Mouse (Mus musculus): ENCODE measurements around the gene Obscn. TPM values are rescaled to one million over a fixed set of nuclear protein-coding genes. Genes with fewer than 3 reads are reported as not detected.

Gene Obscn
- total and polyA plus RNA-seq, 3 experiments = 315 to 894 (median 667) TPM

DNA sequence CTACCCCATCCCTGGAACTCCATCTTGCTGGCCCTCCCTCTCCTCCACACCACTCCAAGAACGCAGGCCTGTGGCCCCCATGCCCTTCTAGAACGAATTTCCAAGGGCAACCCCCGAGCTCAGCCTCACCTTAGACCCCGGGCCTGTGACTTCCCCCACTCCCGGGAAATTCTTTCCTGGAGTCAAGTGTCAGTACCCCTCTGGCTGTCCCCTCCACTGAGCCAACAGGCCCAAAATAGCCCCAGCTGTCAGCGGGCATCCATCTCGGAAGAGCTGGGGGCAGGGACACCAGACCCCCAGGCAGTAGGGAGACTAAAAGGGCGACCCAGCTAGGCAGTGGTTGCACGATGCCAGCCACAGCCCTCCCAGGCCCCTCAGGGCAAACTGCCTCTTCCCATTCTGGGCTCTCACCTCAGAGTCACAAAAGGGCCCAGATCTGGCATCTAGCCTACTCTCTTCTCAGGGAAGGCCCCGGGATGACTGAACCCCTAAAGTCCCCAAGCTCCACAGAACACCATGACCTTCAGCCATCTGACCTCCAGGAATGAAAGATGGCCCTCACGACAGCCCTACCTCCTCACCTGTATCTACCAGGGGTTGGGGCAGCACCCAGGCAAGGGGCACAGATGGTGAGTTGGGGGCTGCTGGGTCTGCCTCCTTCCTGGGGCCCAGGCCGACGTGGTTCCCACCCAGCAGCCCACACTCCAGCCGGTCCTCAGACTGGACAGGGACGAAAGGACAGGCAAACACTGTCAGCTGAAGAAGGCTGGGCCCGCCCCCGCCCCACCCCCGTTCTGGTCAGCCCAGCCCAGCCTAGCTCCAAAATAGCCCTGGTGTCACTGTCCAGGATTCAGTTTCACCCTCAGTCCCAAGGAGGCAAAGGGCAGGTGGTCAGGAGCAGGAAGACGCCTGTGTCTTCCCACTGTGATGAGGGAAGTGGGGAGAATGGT, 2.6 kb upstream of the Obscn start:
- WGBS = 45% methylated on average over 19 of the region's 19 CpGs
- no peaks in the 10 kb centered on the region for H3K36me3 ChIP-seq (ENCODE audit: control insufficient read depth, insufficient read depth, low read length)

DNA sequence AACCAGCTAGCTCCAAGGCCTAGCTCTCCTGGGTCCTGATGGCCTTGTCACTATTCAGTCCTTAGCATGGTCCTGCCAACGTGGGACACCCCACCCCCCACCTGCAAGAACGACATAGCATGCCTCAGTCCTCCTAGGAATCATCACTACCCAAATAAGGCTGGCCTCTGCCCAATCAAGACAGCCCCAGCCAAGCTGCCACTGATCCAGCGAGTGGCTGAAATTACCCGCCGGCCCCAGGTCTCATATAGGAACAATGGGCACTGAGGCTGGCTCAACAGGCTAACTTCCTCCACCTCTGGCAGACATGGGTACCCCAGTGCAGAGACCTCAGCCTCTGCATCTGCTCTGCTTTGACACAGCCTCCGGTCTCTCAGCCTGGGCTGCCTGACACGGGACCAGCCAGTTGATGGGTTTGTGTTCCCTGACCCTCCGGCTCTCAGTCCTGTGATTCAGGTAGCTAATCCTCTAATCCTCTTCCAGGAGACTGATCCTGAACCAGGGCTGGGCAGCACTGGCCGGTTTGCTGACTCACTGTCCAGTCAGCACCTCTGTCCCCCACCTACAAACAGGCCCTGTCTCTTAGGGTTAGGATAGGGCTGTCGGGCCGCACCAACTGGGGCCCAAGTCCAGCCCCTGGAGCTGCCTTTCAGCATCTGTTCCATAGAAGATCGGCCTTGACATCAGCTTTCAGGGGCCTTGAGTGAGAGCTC, 948 bp upstream of the Obscn start:
- Histone ChIP-seq H3K4me1 (ENCODE audit: control insufficient read depth, insufficient read depth, low read length) (peaks cover 2% of the 10 kb centered on the region; the same call in 1 of the 2 replicates), H3K36me3 (ENCODE audit: control insufficient read depth, insufficient read depth, low read length) (0 out of 2 replicates have a peak, but pooled peaks cover 3% of the 10 kb centered on the region), H3K27ac (peak overlapping the region; percentile 97), H3K9ac (ENCODE audit: low read depth, low read length) (peak overlapping the region; percentile 22), H3K79me2 (replicated peaks; ENCODE audit: control insufficient read depth, insufficient read depth, low read length) (no peaks in the 10 kb centered on the region; the same call in none of the 2 replicates), H3K4me3 (peak overlapping the region; percentile 58), H3K27me3 (ENCODE audit: control insufficient read depth, insufficient read depth, low read length) (peaks cover 9% of the 10 kb centered on the region; the same call in 1 of the 2 replicates)
- peak in 1 of 2 experiments; percentile 36 for DNase-seq
- intact Hi-C loops (cut with DNase I) = no loop called here
- TF ChIP-seq CTCF (IDR thresholded peaks at IDR 0.05) = no peak
- WGBS = 54% methylated on average over 12 of the region's 12 CpGs

More for the DNA sequence above, 2.6 kb upstream of the Obscn start:
- DNase-seq = peak; percentile 56 to 60
- Histone ChIP-seq H3K27me3 (ENCODE audit: control insufficient read depth, insufficient read depth, low read length) (peaks cover 9% of the 10 kb centered on the region; the same call in 1 of the 2 replicates), H3K4me1 (ENCODE audit: control insufficient read depth, insufficient read depth, low read length) (peaks cover 2% of the 10 kb centered on the region; the same call in 1 of the 2 replicates), H3K27ac (peak overlapping the region; percentile 97), H3K4me3 (peak overlapping the region; percentile 58), H3K79me2 (replicated peaks; ENCODE audit: control insufficient read depth, insufficient read depth, low read length) (no peaks in the 10 kb centered on the region; the same call in 1 of the 2 replicates), H3K9ac (ENCODE audit: low read depth, low read length) (peak overlapping the region; percentile 86)
- intact Hi-C loops (cut with DNase I) = no loop called here
- no peak for TF ChIP-seq EP300 (IDR thresholded peaks at IDR 0.05; ENCODE audit: insufficient read depth, low read depth, low read length)
- TF ChIP-seq POLR2A (IDR thresholded peaks at IDR 0.05; ENCODE audit: insufficient read depth, low read depth, low read length) = peak; percentile 94

GRCm38 (mm10) chr11:59135051-59135820, 966 bp downstream of the Obscn start:
- Histone ChIP-seq H3K27ac (no peak overlapping the region), H3K4me1 (ENCODE audit: control insufficient read depth, insufficient read depth, low read length) (peaks cover 1% of the 10 kb centered on the region; the same call in 1 of the 2 replicates), H3K79me2 (replicated peaks; ENCODE audit: control insufficient read depth, insufficient read depth, low read length) (no peaks in the 10 kb centered on the region; the same call in none of the 2 replicates), H3K9ac (ENCODE audit: low read depth, low read length) (peak overlapping the region; percentile 27; the same call in 1 of the 2 replicates), H3K4me3 (peak overlapping the region; percentile 10; the same call in 1 of the 2 replicates), H3K36me3 (ENCODE audit: control insufficient read depth, insufficient read depth, low read length) (0 out of 2 replicates have a peak, but pooled peaks cover 3% of the 10 kb centered on the region), H3K27me3 (ENCODE audit: control insufficient read depth, insufficient read depth, low read length) (peaks cover 9% of the 10 kb centered on the region; the same call in 1 of the 2 replicates)
- TF ChIP-seq EP300 (IDR thresholded peaks at IDR 0.05; ENCODE audit: insufficient read depth, low read depth, low read length) (no peak), CTCF (IDR thresholded peaks at IDR 0.05) (no peak), POLR2A (IDR thresholded peaks at IDR 0.05; ENCODE audit: insufficient read depth, low read depth, low read length) (no peak)
- no peak for DNase-seq
- intact Hi-C loops (cut with DNase I) = no loop called here
- WGBS = 11% methylated on average over 55 of the region's 55 CpGs

DNA sequence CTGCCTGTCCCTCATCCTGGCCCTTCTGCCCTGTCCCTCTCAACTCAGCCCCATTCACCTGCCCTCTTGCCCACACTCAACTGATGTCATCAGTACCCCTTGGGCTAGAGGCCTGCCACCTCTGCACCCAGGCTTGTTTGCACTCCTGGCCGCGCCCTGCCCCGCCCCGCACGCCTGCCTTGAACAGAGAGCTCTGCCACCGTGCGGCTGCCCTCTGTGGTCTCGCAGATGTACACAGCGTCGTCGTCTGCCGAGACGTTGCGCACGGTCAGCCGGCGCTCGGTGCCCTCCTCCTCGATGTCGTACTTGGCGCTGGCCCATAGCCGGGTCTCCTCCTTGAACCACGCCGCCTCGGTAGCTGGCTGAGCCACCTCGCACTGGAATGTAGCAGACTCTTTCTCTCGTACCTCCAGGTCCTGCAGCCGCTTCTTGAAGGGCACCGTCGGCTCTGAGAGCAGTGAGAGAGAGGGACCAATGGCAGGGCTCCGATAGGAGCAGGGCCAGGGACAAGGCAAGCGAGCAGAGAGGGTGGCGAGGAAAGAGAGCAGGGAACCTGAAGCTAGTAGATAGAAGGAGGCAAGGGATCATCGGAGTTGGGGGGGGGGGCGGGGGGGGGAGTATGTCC, 1.7 kb downstream of the Obscn start:
- DNase-seq = no peak

More for the DNA sequence above, 1.7 kb downstream of the Obscn start:
- Histone ChIP-seq H3K27me3 (ENCODE audit: control insufficient read depth, insufficient read depth, low read length) (peaks cover 9% of the 10 kb centered on the region; the same call in 1 of the 2 replicates), H3K9ac (ENCODE audit: low read depth, low read length) (peak overlapping the region; percentile 20; the same call in 1 of the 2 replicates), H3K4me3 (0 out of 2 replicates have a peak overlapping the region, but pooled peaks have one; percentile 6), H3K79me2 (replicated peaks; ENCODE audit: control insufficient read depth, insufficient read depth, low read length) (no peaks in the 10 kb centered on the region; the same call in none of the 2 replicates), H3K27ac (no peak overlapping the region), H3K36me3 (ENCODE audit: control insufficient read depth, insufficient read depth, low read length) (0 out of 2 replicates have a peak, but pooled peaks cover 3% of the 10 kb centered on the region), H3K4me1 (ENCODE audit: control insufficient read depth, insufficient read depth, low read length) (peaks cover 1% of the 10 kb centered on the region; the same call in 1 of the 2 replicates)
- TF ChIP-seq EP300 (IDR thresholded peaks at IDR 0.05; ENCODE audit: insufficient read depth, low read depth, low read length) = no peak
- TF ChIP-seq POLR2A (IDR thresholded peaks at IDR 0.05; ENCODE audit: insufficient read depth, low read depth, low read length) = no peak
- TF ChIP-seq CTCF (IDR thresholded peaks at IDR 0.05) = no peak
- 8% methylated on average over 34 of the region's 35 CpGs for WGBS
- intact Hi-C loops (cut with DNase I) = no loop called here

Data from heart, adult 2 months (tissue).